Mouse (Mus musculus) intestine, embryonic 16.5 days (tissue): ENCODE results near the gene Snx21. TPM values are rescaled to one million over a fixed set of nuclear protein-coding genes. Genes with fewer than 3 reads are reported as not detected.

ENCODE experiments used
- ATAC-seq: fragments of 200-750 bp; cut with Nextera tagmentation; 2 replicates; pipeline ENCODE4 v1.8.0; 2017; ENCODE audit warnings: moderate TSS enrichment, moderate library complexity
- H3K27ac ChIP-seq: fragments of 300-500 bp; sonication (generic); 2 replicates; pipeline ENCODE4 v1.5.1; 2014; ENCODE audit warnings: mild to moderate bottlenecking, low read length
- H3K27me3 ChIP-seq: fragments of 300-500 bp; sonication (generic); replicated peaks from 2 replicates; pipeline ENCODE4 v1.6.1; 2014; ENCODE audit warnings: low read length, control low read depth, mixed read lengths; ENCODE audit not compliant: control insufficient read depth, insufficient read depth
- H3K36me3 ChIP-seq: fragments of 300-500 bp; sonication (generic); 2 replicates; pipeline ENCODE4 v1.6.1; 2014; ENCODE audit warnings: low read length, control low read depth; ENCODE audit not compliant: control insufficient read depth, insufficient read depth
- H3K4me1 ChIP-seq: fragments of 300-500 bp; sonication (generic); 2 replicates; pipeline ENCODE4 v1.6.1; 2014; ENCODE audit warnings: low read length, control low read depth, mixed read lengths; ENCODE audit not compliant: control insufficient read depth, insufficient read depth
- H3K4me2 ChIP-seq: fragments of 300-500 bp; sonication (generic); 2 replicates; pipeline ENCODE4 v1.6.1; 2014; ENCODE audit warnings: low read depth, low read length, control low read depth
- H3K4me3 ChIP-seq: fragments of 300-500 bp; sonication (generic); 2 replicates; pipeline ENCODE4 v1.5.1; 2014; ENCODE audit warnings: mild to moderate bottlenecking, low read length
- H3K9ac ChIP-seq: fragments of 300-500 bp; sonication (generic); 2 replicates; pipeline ENCODE4 v1.6.1; 2014; ENCODE audit warnings: low read depth, low read length
- H3K9me3 ChIP-seq: fragments of 300-500 bp; sonication (generic); 2 replicates; pipeline ENCODE4 v1.6.1; 2016; ENCODE audit warnings: low read length, control low read depth; ENCODE audit not compliant: control insufficient read depth
- WGBS: fragments of 180-500 bp; shearing (Covaris S2); extraction: QIAGEN DNeasy Blood & Tissue Kit; methylation state at CpG from one replicate; pipeline ENCODE4 v1.1.7; 2014; 5-methylcytosine and 5-hydroxymethylcytosine counted together
- polyA plus RNA-seq: library from polyadenylated mRNA; unstranded; fragments of >200 nt; fragmentation: Nextera tagmentation; extraction: Ambion mirVana; gene quantifications from 2 replicates; pipeline ENCODE4 v1.2.1, GENCODE M21; 2015

The Snx21 gene
- polyA plus RNA-seq, result 18.3 and 19.6 TPM in 2 replicates

GRCm38 (mm10) chr2:164785481-164786387 is at the start of gene Snx21:
Snx21 (plus strand) TSS chr2:164785823.
- Histone ChIP-seq H3K4me1 (peaks cover 20% of the 10 kb centered on the region), H3K4me2 (peak within 1 kb of the TSS; percentile 64), H3K27ac (peak within 1 kb of the TSS; percentile 96), H3K9me3 (no peaks in the 10 kb centered on the region), H3K27me3 (no peaks in the 10 kb centered on the region), H3K36me3 (0 out of 2 replicates have a peak, but pooled peaks cover 4% of the 10 kb centered on the region), H3K9ac (peak within 1 kb of the TSS; percentile 87), H3K4me3 (peak within 1 kb of the TSS; percentile 66)
- ATAC-seq, result peak; percentile 95
- under 1% methylated on average over 83 of the region's 89 CpGs for WGBS

- Histone ChIP-seq H3K27ac (peak overlapping the region; percentile 79), H3K9me3 (no peaks in the 10 kb centered on the region), H3K4me2 (no peak overlapping the region), H3K4me3 (no peak overlapping the region), H3K27me3 (no peaks in the 10 kb centered on the region), H3K36me3 (no peaks in the 10 kb centered on the region), H3K4me1 (peaks cover 23% of the 10 kb centered on the region), H3K9ac (peak overlapping the region; percentile 27; the same call in 1 of the 2 replicates)
- 45% methylated on average over 3 of the region's 3 CpGs for WGBS
- peak; percentile 97 for ATAC-seq
Measured at GRCm38 (mm10) chr2:164737377-164738090, 48.1 kb upstream of the Snx21 start.

DNA sequence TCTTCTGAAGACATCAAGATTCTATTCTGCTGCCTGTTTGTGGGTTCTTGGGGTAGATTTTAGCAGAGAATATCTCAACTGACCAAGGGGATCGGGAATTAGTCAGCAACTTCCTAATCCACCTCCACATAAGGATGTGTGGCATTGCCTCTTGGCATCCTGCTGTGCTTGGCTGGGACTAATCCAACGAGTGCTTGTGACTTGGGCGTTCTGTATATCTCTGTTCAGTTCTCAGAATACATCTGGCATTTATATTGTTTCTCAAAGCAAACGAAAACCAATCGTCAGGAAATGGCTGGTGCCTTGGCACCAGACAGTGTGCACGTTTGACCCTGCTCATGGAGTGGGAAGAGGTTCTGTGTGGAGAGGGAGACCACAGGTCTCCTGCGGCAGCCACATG is 45.7 kb upstream of the Snx21 start:
- WGBS, result 56% methylated on average over 7 of the region's 7 CpGs
- no peaks in the 10 kb centered on the region for H3K27me3 ChIP-seq
- H3K36me3 ChIP-seq, result no peaks in the 10 kb centered on the region
- no peak overlapping the region for H3K4me2 ChIP-seq
- no peak for ATAC-seq
- H3K9ac ChIP-seq, result no peak overlapping the region
- no peak overlapping the region for H3K27ac ChIP-seq
- peaks cover 11% of the 10 kb centered on the region; the same call in 1 of the 2 replicates for H3K4me1 ChIP-seq
- H3K9me3 ChIP-seq, result no peaks in the 10 kb centered on the region
- H3K4me3 ChIP-seq, result no peak overlapping the region

GRCm38 (mm10) chr2:164744987-164745386 is 40.6 kb upstream of the Snx21 start:
- peak overlapping the region; percentile 88 for H3K4me2 ChIP-seq

GRCm38 (mm10) chr2:164745843-164746479 is 39.7 kb upstream of the Snx21 start, which contains the start of the genes Wfdc3 and Dnttip1:
Wfdc3 (minus strand) TSS chr2:164745931.
Dnttip1 (plus strand) TSS chr2:164745983.
- under 1% methylated on average over 68 of the region's 70 CpGs for WGBS
- Histone ChIP-seq H3K9me3 (no peaks in the 10 kb centered on the region), H3K4me3 (peak within 1 kb of the TSS; percentile 86), H3K36me3 (0 out of 2 replicates have a peak, but pooled peaks cover 2% of the 10 kb centered on the region), H3K4me1 (peaks cover 16% of the 10 kb centered on the region), H3K27me3 (no peaks in the 10 kb centered on the region), H3K9ac (peak within 1 kb of the TSS; percentile 91), H3K27ac (peak within 1 kb of the TSS; percentile 73), H3K4me2 (peak within 1 kb of the TSS; percentile 88)
- peak; percentile 91 for ATAC-seq

More at GRCm38 (mm10) chr2:164744987-164745386, 40.6 kb upstream of the Snx21 start:
- H3K9me3 ChIP-seq, result no peaks in the 10 kb centered on the region
- H3K9ac ChIP-seq, result peak overlapping the region; percentile 91; the same call in 1 of the 2 replicates
- no peaks in the 10 kb centered on the region for H3K27me3 ChIP-seq
- no peak for ATAC-seq
- 71% methylated on average over 13 of the region's 13 CpGs for WGBS
- peak overlapping the region; percentile 86 for H3K4me3 ChIP-seq
- 0 out of 2 replicates have a peak, but pooled peaks cover 2% of the 10 kb centered on the region for H3K36me3 ChIP-seq
- peaks cover 16% of the 10 kb centered on the region for H3K4me1 ChIP-seq
- no peak overlapping the region for H3K27ac ChIP-seq

- Histone ChIP-seq H3K36me3 (0 out of 2 replicates have a peak, but pooled peaks cover 2% of the 10 kb centered on the region), H3K9me3 (no peaks in the 10 kb centered on the region), H3K27me3 (no peaks in the 10 kb centered on the region), H3K4me3 (peak overlapping the region; percentile 86), H3K4me2 (peak overlapping the region; percentile 79), H3K9ac (peak overlapping the region; percentile 91), H3K4me1 (peaks cover 16% of the 10 kb centered on the region), H3K27ac (no peak overlapping the region)
- WGBS, result 45% methylated on average over 8 of the region's 8 CpGs
- ATAC-seq, result peak; percentile 5; the same call in 1 of the 2 replicates
Measured at GRCm38 (mm10) chr2:164746693-164747092, 38.9 kb upstream of the Snx21 start.

- Histone ChIP-seq H3K4me1 (peaks cover 16% of the 10 kb centered on the region), H3K36me3 (0 out of 2 replicates have a peak, but pooled peaks cover 4% of the 10 kb centered on the region), H3K9ac (no peak overlapping the region), H3K27ac (no peak overlapping the region), H3K4me3 (no peak overlapping the region), H3K9me3 (no peaks in the 10 kb centered on the region), H3K4me2 (no peak overlapping the region), H3K27me3 (no peaks in the 10 kb centered on the region)
- WGBS, result 90% methylated on average over 4 of the region's 4 CpGs
- ATAC-seq, result no peak
Measured at GRCm38 (mm10) chr2:164748191-164748590, 37.4 kb upstream of the Snx21 start.

DNA sequence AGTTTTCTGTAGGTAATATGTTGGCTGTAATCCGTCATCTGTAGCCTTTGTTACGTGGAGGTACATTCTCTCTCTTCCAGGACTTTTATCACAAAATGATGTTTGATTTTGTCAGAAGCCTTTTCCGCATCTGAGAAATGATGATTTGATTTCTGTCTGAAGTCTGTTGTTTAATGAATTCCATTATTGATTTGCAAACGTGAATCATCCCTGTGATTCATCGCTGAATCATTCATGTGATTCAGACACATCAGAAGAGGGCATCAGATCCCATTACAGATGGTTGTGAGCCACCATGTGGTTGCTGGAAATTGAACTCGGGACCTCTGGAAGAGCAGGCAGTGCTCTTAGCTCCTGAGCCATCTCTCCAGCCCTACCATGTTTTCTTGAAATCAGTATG is 36.6 kb upstream of the Snx21 start:
- Histone ChIP-seq H3K4me3 (no peak overlapping the region), H3K9me3 (no peaks in the 10 kb centered on the region), H3K4me1 (peaks cover 16% of the 10 kb centered on the region), H3K27me3 (no peaks in the 10 kb centered on the region), H3K4me2 (no peak overlapping the region), H3K9ac (no peak overlapping the region), H3K36me3 (peaks cover 4% of the 10 kb centered on the region; the same call in 1 of the 2 replicates), H3K27ac (no peak overlapping the region)
- 87% methylated on average over 6 of the region's 6 CpGs for WGBS
- ATAC-seq, result no peak
